Mouse (Mus musculus) C2C12 (cell line): ENCODE data around the gene Rita1. TPM values are rescaled to one million over a fixed set of nuclear protein-coding genes. Genes with fewer than 3 reads are reported as not detected.

Experiments
- H3K27me3 ChIP-seq: one replicate; pipeline ENCODE4 v1.6.1; 2011; ENCODE audit not compliant: control insufficient read depth, insufficient read depth, insufficient read length
- H3K36me3 ChIP-seq: one replicate; pipeline ENCODE4 v1.6.1; 2011; ENCODE audit not compliant: control insufficient read depth, insufficient read depth
- H3K4me3 ChIP-seq: one replicate; pipeline ENCODE4 v1.5.1; 2011; ENCODE audit warnings: mild to moderate bottlenecking, control low read depth; ENCODE audit not compliant: poor library complexity, insufficient read depth, severe bottlenecking
- H3K79me2 ChIP-seq: one replicate; pipeline ENCODE4 v1.6.1; 2011; ENCODE audit not compliant: control insufficient read depth, insufficient read depth
- H3K79me3 ChIP-seq: one replicate; pipeline ENCODE4 v1.6.1; 2011; ENCODE audit warnings: low read depth, control low read depth
- H3ac ChIP-seq: one replicate; pipeline ENCODE3; 2011; ENCODE audit warnings: low read depth; ENCODE audit not compliant: control insufficient read depth, insufficient read length
- CEBPB ChIP-seq: IDR thresholded peaks from one replicate; pipeline ENCODE4 v1.6.1; 2011; ENCODE audit warnings: low read depth, mild to moderate bottlenecking, control low read depth, moderate library complexity
- CTCF ChIP-seq: IDR thresholded peaks from one replicate; pipeline ENCODE4 v1.5.1; 2011; ENCODE audit not compliant: control insufficient read depth, insufficient read depth, insufficient read length
- FOSL1 ChIP-seq: IDR thresholded peaks from one replicate; pipeline ENCODE4 v1.8.0; 2011; ENCODE audit warnings: mild to moderate bottlenecking, low read length; ENCODE audit not compliant: poor library complexity, insufficient read depth, severe bottlenecking
- MAX ChIP-seq: IDR thresholded peaks from one replicate; pipeline ENCODE4 v1.6.1; 2011; ENCODE audit warnings: mild to moderate bottlenecking, control low read depth
- MYOD1 ChIP-seq: IDR thresholded peaks from one replicate; pipeline ENCODE4 v1.6.1; 2011; ENCODE audit warnings: low read depth; ENCODE audit not compliant: control insufficient read depth, insufficient read length
- MYOG ChIP-seq: IDR thresholded peaks from one replicate; pipeline ENCODE4 v1.6.1; 2011; ENCODE audit not compliant: control insufficient read depth, insufficient read length; ENCODE audit errors: extremely low read depth
- USF1 ChIP-seq: IDR thresholded peaks from one replicate; pipeline ENCODE4 v1.6.1; 2011; ENCODE audit warnings: low read depth, mild to moderate bottlenecking, control low read depth, moderate library complexity
- long read RNA-seq, 2 experiments: library from polyadenylated mRNA; unstranded; transcript quantifications; one replicate each; pipeline ENCODE4 v2.0.0; 2019 to 2020
- polyA plus RNA-seq: library from polyadenylated mRNA; unstranded; fragments of >200 nt; fragmentation: generic; extraction: Trizol; gene quantifications from one replicate; pipeline ENCODE4 v1.2.1, GENCODE M21; 2012; ENCODE audit warnings: missing spikeins

Rita1 gene
- 17.2 TPM for polyA plus RNA-seq
- long read RNA-seq, experiment 1, partial matches to known transcripts: 1 of 7 reads
- long read RNA-seq, experiment 1, other reads (novel, unspliced or antisense): 3 of 7 reads
- long read RNA-seq, experiment 2, transcript Rita1-201 (3 exons, 1,573 nt): major isoform, 23 of 27 reads
- long read RNA-seq, experiment 2, partial matches to known transcripts: 0 of 27 reads
- long read RNA-seq, experiment 2, other reads (novel, unspliced or antisense): 1 of 27 reads

DNA sequence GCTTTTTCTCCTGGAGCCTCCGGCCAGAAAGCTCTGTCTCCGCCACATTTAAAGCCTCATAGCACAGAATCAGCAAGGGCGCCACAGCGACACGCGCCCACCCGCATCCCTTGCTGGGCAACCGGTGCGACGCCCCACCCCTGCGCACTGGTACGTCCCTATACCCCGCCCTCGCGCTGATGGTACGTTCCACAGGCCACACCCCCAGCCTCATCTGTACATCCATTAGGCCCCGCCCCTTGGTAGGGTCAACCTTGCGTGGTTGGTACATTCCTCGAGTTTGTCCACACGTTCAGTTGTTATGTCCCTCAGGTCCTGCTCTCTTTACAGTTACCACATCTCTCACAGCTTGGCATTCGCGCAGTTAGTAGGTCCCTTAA, at the start of gene Rita1, which contains the start of gene Ddx54:
Rita1 (minus strand) TSS at position 148 of the 380 bp plus-strand sequence.
Ddx54 (plus strand) TSS at position 298 of the 380 bp plus-strand sequence.
- Histone ChIP-seq H3K36me3 (no peaks in the 10 kb centered on the region), H3ac (peak within 1 kb of the TSS; percentile 99), H3K79me3 (peaks cover 33% of the 10 kb centered on the region), H3K79me2 (peaks cover 58% of the 10 kb centered on the region), H3K4me3 (peak within 1 kb of the TSS; percentile 65), H3K27me3 (no peaks in the 10 kb centered on the region)
- TF ChIP-seq CTCF: no peak
- no peak for TF ChIP-seq CEBPB

- H3ac ChIP-seq: no peak overlapping the region
- no peaks in the 10 kb centered on the region for H3K79me2 ChIP-seq
- no peaks in the 10 kb centered on the region for H3K36me3 ChIP-seq
- H3K79me3 ChIP-seq: no peaks in the 10 kb centered on the region
- H3K4me3 ChIP-seq: no peak overlapping the region
- no peak for TF ChIP-seq CTCF
- TF ChIP-seq MYOG: no peak
- no peak for TF ChIP-seq MYOD1
- TF ChIP-seq USF1: no peak
- no peak for TF ChIP-seq FOSL1
- TF ChIP-seq MAX: no peak
- TF ChIP-seq CEBPB: no peak
- H3K27me3 ChIP-seq: peaks cover 79% of the 10 kb centered on the region
Measured at GRCm38 (mm10) chr5:120660816-120661215, 48.4 kb upstream of the Rita1 start.

DNA sequence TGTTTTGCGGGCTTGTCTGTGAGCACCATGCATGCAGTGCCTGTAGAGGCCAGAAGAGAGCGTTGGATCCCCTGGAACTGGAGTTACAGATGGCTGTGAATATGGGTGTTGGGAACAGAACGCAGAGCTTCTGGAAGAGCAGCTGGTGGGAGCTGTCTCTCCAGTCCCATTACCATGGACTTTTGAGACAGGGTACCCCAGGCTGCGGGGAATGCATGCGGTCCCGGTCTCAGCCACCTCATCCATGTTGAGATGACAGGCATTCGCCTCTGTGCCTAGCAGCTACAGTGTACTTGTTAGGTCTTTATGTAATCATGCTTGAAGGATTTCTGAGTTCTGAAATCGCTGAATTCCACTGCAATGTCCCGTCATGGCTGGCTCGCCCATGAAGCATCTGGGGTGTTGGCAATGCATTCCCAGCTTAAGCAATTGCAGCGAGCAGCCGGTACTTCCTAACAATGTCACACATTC, 43.9 kb upstream of the Rita1 start:
- Histone ChIP-seq H3K4me3 (no peak overlapping the region), H3K36me3 (no peaks in the 10 kb centered on the region)

GRCm38 (mm10) chr5:120653873-120654272, 41.5 kb upstream of the Rita1 start:
- H3K27me3 ChIP-seq: peaks cover 86% of the 10 kb centered on the region

More for the DNA sequence above, 43.9 kb upstream of the Rita1 start:
- Histone ChIP-seq H3K79me2 (no peaks in the 10 kb centered on the region), H3K79me3 (no peaks in the 10 kb centered on the region), H3ac (no peak overlapping the region), H3K27me3 (peaks cover 79% of the 10 kb centered on the region)
- TF ChIP-seq MYOD1: no peak
- no peak for TF ChIP-seq CTCF
- no peak for TF ChIP-seq USF1
- TF ChIP-seq MAX: no peak
- no peak for TF ChIP-seq CEBPB
- no peak for TF ChIP-seq FOSL1

DNA sequence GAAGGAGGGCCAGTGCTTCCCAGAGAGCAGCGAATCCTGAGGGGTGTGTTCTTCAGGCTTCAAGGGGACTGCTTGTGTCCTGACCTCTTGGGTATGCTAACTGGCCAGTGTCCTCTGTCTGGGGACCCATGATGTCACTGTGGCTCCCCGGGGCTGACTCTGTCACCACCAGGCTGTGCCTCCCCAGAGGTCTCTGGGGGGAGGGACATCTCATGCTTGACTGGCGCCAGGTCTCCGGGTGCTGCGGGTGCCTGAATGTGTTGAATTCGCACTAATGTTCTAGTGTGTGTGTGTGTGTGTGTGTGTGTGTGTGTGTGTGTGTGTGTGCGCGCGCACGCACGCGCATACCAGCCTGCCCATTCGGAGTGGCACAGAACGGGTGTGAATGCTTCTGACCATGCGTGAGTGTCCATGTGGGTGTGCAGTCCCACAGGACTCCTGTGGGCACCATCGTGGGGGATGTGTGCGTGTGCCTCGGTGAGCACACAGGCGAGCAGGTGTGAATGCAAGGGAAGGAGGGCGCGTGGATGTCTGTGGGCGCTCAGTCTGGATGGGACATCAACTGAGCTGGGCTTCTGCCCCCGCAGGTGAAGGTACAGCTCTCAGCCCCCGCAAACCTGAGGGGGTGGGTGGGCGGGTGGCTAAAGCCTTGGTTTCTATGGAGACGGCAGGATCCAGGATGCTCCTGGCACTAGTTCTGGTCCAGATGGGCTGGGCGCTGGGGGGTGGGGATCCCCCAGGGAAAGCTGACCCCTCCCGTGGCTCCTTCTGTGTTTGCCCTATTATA, 40.7 kb upstream of the Rita1 start:
- Histone ChIP-seq H3K4me3 (no peak overlapping the region), H3K79me2 (no peaks in the 10 kb centered on the region), H3ac (no peak overlapping the region), H3K36me3 (no peaks in the 10 kb centered on the region), H3K27me3 (peaks cover 79% of the 10 kb centered on the region), H3K79me3 (no peaks in the 10 kb centered on the region)
- TF ChIP-seq MAX (no peak), USF1 (no peak), FOSL1 (no peak), MYOG (no peak), CTCF (no peak), CEBPB (no peak), MYOD1 (no peak)

More at GRCm38 (mm10) chr5:120653873-120654272, 41.5 kb upstream of the Rita1 start:
- Histone ChIP-seq H3K79me3 (no peaks in the 10 kb centered on the region), H3K4me3 (no peak overlapping the region), H3K79me2 (no peaks in the 10 kb centered on the region), H3ac (no peak overlapping the region), H3K36me3 (no peaks in the 10 kb centered on the region)
- no peak for TF ChIP-seq FOSL1
- TF ChIP-seq MAX: no peak
- no peak for TF ChIP-seq MYOG
- no peak for TF ChIP-seq MYOD1
- no peak for TF ChIP-seq USF1
- no peak for TF ChIP-seq CEBPB
- TF ChIP-seq CTCF: no peak

GRCm38 (mm10) chr5:120651230-120651629, 38.8 kb upstream of the Rita1 start:
- no peaks in the 10 kb centered on the region for H3K36me3 ChIP-seq
- H3K4me3 ChIP-seq: no peak overlapping the region
- H3K79me2 ChIP-seq: no peaks in the 10 kb centered on the region
- H3K27me3 ChIP-seq: peaks cover 72% of the 10 kb centered on the region
- TF ChIP-seq MAX (no peak), FOSL1 (no peak), MYOG (no peak), CEBPB (no peak), MYOD1 (no peak), USF1 (no peak), CTCF (no peak)
- no peaks in the 10 kb centered on the region for H3K79me3 ChIP-seq
- no peak overlapping the region for H3ac ChIP-seq
